Mouse (Mus musculus): ENCODE data around the gene Dnal1.

GRCm38 (mm10) chr12:84161616-84162433 is 47.7 kb downstream of the Dnal1 start:
- TF ChIP-seq CTCF (conservative IDR thresholded peaks at IDR 0.05; ENCODE audit: insufficient read depth, insufficient read length, low read depth, low read length), result peak; percentile 82
- TF ChIP-seq POLR2A (IDR thresholded peaks at IDR 0.05; ENCODE audit: low read depth, low read length), result no peak
